Mouse (Mus musculus): ENCODE results near the gene Tbxa2r. TPM values are rescaled to one million over a fixed set of nuclear protein-coding genes. Genes with fewer than 3 reads are reported as not detected.

Gene Tbxa2r
- total RNA-seq (2021) = 1 to 10 TPM; 1.9 to 2.9 TPM
- long read RNA-seq, partial matches to known transcripts = 0 of 1 reads
- long read RNA-seq, other reads (novel, unspliced or antisense) = 0 of 1 reads

DNA sequence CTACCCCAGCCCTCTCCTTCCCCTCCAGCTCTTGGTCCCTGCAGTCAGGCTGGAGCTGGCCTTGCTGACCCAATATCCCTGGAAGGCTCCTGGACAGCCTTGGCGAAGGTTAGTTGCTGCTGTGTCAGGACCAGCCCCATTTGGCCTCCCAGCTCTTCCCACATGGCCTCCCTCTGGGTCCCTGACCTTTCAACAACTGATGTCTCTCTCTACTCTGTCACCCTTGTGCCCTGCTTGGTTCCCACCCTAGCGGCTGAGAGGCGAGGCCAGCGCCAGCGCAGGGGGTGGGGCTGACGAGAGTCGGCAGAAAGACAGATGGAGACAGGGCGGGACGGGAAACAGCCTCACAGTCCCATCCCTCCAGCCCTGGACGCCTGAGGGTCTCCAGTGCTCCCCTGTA is at the start of gene Tbxa2r:
Tbxa2r (plus strand) TSS at position 346 of the 400 bp plus-strand sequence.
- no peak for DNase-seq (ENCODE audit: low spot score in 2 of 2)

DNA sequence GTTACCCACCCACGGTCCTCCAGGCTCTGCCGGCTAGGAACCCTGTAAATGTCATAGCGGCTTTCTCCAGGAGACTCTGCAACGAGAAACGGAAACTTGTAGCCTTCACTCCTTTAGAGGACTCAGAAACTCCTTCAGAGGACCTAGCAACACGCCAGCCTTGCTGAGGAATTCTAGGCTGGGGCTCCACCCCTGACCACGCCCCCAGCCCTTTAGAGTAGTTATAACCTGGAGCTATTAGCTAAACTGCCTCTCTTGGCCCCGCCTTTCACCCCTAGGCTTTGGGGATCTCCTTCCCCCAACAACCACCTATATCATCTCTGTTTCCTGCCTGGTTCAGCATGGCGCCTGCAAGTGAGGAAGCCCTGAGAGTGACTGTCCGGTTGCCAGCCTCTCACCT is 49.0 kb upstream of the Tbxa2r start:
- DNase-seq (ENCODE audit: low spot score in 2 of 2) = no peak

DNA sequence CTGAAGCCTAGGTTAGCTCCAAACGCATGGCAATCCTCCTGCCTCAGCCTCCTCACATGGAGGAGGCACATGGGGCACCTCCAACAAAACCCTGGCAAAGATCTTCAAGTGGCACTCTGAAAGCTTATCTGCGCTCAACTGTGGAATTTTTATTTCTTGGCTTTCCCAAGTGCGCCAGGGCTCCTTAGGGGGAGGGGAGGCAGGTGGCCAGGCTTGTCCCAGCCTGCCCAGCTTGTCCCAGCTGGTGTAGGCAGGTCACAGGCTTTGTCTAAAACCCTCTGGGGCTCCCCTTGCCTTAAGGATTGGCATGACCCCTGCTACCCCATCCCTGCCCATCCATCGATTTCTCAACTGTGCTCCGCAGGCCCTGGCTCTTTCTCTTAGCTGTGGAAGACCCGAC is 44.3 kb upstream of the Tbxa2r start:
- DNase-seq (ENCODE audit: low spot score in 2 of 2) = no peak

DNA sequence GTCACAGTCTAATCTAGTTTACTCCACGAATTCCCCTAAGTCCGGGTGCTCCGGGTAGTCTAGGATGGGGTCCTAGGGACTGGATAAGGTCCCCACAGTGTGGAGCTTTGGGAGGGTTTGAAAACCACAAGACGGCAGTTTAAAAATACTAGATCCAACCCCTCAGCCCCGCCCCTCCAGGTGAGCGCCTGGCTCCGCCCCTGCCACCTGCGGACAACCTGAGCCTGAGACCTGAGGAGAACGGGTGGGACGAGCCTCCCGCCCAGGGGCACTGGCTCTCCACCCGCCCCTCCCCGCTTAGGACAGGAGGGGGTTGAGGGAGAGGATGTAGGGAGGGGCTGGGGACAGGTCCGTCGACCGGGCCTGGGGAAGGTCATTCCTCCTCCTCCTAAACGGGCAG is 43.8 kb upstream of the Tbxa2r start:
- no peak for DNase-seq (ENCODE audit: low spot score in 2 of 2)

DNA sequence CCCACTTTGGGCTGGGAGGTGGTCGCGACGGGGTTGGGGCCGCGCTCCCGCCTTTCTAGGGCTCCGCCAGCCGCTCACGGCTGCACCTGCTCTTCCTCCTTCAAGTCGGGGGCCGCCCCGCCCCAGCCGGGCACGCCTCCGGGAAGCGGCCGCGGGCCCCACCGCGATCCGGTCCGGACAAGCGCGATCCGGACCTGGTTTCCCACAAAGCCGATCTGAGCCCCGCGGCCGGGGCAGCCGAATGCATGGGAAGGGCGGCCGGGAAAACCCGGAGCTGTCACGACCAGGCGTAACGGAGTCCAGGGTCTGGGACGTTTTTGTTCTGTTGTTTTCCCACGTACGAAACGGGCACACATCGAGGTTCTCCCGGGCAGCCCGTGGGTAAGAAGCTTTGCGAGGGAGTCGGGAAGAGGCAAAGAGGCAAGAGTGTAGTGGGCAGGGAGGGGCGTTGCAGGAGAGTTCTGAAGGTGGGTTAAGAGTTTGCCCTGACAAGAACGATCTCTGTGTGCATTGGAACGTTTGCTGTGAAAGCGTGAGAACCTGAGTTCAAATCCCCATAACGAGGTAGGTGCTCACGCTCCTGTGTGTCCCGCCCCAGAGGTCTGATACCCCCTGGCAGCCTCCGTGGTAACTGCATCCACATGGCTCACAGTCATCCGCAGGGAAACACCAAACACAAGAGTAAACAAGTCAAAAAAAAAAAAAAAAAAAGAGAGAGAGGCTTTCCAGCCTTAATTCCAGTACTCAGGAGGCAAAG is 42.7 kb upstream of the Tbxa2r start:
- DNase-seq (ENCODE audit: low spot score in 2 of 2) = peak; percentile 91

DNA sequence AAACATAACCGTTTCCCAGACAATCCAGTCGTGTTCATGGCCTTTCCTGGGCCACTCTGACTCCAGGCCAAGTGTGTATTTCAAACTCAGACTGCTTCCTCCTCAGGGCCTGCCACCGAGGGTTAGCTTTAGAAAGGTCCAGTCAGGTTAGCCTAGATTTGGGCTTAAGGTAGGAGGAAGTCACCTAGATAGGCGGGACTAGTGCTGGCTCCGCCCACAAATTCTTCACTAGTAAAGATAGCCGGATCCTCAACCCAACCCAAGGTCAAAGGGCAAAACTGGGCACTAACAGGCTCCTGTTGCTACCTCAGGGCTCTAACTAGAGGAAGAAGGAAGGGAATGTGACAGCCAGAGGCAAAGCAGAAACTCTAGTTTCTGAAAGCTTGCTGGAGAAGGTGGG is 41.9 kb upstream of the Tbxa2r start:
- DNase-seq (ENCODE audit: low spot score in 2 of 2) = no peak

DNA sequence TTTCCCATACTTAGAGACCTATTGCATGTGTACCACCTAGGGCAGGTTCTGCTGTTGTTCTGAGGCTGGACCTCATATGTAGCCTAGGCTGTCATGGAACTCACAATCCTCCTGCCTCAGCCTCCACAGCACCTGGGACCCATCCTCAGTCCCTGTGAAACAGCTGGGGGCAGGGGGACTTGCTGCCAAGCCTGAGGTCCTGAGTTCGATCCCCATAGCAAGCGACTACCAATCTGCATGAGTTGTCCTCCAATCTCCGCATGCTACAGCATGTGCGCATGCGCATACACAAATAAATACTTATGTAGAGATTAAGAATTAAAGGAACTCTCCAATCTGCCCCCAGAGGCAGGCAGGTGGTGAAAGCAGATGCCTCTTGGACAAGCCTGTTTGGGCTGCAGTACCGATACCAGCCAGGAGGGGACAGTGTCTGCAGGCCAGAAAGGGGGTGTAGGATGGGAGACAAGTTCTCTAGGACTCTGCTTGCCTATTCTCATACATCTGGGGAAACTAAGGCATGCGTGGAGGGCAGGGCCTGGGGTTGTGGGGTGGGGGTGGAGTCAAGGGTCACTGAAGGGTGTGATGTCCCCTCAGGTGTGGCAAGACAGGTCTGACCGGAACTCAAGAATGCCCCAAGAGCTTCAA is 40.9 kb upstream of the Tbxa2r start:
- DNase-seq (ENCODE audit: low spot score in 2 of 2) = peak; percentile 65 to 66

DNA sequence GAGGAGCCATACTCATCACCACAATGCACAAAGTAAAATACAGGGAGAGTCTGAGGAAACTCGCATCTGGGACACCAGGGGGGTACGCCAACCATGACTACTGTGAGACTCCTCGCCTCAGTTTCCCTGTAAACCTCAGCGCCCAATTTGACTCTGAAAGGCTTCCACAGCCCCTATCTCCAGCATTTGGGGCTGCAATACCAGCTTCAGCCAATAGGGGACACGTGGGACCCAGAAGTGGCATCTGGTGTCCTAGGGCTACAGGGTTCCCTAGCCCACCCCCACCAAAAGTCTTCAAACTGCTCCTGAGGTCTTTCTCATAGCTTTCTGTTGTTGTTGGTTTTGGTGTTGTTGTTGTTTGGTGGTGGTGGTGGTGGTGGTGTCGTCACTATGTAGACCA is 39.9 kb upstream of the Tbxa2r start:
- DNase-seq (ENCODE audit: low spot score in 2 of 2) = peak; percentile 57 to 61

DNA sequence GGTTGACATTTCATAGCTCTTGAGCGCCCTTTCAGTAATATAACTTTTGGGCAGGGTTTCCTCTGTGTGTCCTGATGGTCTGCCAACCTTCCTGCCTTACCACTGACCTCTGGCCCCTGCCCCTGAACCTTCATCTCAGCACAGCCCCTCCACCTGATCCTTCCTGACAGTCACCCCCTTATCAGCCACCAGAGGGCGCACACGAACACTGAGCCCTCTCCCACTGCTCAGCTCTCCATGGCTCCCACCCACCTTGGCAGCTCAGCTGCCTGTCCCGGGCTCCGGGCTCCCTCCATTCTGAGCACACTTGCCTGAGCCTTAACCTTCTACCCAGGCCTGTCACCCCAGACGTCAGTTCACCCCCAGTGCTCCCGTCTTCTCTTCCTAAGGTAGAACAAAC is 39.3 kb upstream of the Tbxa2r start:
- peak; percentile 70 to 78 for DNase-seq (ENCODE audit: low spot score in 2 of 2)

DNA sequence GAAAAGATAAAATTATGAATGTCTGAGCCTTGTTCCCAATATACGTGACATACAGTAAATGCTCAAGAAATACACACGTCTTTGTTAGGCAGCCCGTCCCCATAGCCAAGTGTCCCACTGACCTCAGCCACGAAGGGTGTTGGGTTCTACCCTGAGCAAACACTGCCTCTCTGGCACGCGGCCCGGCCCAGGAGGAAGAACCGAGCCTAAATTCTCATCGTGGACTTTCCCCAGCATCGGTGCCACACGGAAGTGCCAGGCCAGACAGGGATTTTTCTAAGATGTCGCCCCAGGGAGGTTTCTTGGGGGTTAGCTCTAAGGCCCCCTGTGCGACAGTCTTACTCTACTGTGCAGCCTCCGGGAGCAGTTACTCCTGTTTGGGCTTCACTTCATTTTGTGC is 38.7 kb upstream of the Tbxa2r start:
- no peak for DNase-seq (ENCODE audit: low spot score in 2 of 2)

DNA sequence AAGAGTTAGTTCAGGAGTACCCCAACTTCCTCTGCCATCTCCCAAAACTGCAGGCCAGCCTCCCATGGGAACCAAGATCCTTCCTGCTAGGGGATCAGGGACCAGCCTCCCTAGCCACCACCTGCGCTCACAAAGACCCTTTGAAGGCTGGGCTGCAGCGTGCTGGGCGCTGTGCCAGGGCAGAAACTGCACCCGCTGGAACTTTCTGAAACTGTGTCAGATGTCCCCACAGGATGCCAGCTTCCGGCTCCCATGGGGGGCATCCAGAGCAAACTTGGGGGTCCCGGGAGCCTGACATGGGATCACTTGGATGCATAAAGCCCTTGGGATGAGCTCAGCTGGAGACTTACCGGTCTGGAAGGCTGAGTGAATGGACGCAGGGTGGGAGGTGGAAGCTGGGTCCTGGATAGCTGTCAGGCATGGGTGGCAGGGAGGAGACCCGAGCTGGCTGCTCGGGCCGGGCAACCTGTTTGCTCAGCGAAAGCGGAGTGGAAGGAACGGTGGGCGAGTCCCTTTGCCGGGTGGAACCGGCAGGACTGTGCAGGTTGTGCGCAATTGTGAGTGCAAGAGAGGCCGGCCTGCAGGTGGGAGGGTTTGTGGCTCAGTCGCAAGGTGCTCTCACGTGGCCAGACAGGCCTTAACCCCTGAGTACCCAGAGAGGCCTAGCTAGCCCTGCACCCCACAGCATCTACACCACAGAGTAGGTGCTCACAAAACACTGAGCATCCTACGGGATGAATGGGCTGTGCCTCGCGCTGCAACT is 37.7 kb upstream of the Tbxa2r start:
- DNase-seq (ENCODE audit: low spot score in 2 of 2) = no peak

DNA sequence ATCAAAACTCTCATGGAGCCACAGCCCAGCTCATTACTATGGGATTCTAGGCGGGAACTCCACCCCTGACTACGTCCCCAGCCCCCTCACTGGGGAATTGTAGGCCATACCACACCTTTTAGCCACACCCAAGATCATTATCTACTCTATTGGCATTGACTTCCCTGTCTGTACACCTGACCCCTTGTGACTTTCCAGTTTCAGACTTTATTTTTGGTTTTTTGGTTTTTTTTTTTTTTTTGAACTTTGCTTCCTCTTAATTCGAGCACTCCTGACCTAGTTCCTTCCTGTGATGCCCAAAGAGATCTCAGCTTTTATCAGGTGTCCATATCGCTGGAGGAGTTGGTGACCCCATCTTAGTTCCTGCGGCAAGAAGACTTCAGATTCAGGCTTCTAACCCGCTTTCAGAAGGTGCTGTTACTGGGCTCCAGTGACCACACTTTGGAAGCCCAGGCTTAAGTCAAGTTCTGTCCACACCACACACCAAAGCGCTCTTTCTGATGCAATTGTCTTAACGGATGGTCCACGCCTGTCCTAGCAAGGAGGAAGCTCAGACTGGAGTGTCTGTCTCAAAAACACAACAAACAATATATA is 36.9 kb upstream of the Tbxa2r start, which contains the start of gene Tjp3:
Tjp3 (minus strand) TSS at position 71 of the 594 bp plus-strand sequence.
- DNase-seq (ENCODE audit: low spot score in 2 of 2) = no peak

DNA sequence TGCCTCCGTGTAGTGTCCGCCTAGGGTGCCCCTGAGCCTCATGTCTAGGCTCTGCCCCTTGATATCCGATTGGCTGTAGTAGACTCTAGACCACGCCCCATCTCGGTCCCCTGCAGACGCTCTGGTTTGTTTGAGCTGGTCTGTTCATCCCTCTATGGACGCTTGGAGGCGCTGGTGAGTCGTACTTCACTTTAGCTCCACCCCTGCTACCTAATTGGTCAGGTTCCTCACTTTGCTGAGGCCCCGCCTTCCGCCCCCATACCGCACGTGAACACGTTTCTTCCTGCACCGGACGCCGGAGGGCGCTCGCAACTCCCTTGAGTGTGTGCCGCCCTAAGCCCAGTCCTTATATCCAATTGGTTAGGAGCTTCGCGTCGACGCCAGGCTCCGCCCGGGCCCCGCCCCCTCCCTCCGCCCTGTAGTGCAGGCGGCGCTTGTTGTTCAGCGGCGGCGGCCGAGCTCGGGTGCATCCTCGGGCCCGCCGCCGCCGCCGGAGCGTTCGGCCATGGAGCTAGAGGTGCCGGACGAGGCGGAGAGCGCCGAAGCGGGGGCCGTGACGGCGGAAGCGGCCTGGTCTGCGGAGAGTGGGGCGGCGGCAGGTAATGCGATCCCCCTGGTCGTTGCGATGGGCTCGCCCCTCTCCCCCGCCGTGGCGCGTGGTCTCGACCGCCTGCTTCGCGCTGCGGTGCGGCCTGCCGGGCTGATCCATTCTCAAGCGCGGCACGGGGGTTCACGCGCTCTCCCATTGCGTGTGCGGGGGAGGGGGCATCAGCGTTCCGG is 35.8 kb upstream of the Tbxa2r start, which contains the start of gene Pip5k1c:
Pip5k1c (plus strand) TSS at position 410 of the 780 bp plus-strand sequence.
- DNase-seq (ENCODE audit: low spot score in 2 of 2) = peak; percentile 99 to 100

DNA sequence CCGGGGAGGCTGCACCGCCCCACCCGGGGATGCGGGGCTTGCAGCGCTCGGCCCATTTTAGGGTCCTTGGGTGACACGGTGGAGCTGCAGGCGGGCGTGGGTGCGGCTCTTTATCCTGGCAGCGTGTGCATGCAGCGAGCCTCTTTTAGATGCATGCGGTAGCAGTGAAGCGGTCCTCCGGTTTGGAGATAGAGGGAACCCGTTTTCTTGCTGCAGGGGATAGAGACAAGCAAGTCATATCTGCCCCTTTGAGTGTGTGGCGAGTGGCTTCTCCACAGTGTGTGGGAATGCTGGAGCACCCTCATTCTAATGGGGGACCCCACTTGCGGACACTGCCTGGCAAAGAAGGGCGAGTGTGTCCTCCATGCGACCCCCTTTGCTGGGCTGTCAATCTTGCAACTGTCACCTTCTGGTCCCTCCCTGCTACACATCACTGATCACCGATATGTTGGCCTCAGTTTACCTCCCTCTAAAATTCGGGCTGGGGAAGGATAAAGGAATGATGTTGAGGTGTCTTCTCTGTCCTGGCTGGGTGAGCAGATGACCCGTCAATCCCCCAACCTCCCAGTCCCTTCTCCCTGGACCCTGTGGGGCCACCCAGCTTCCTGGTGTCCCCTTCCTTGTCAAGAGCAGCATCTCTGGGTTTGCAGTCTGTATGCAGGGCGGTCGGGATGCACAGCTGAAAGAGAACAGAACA is 35.0 kb upstream of the Tbxa2r start:
- no peak for DNase-seq (ENCODE audit: low spot score in 2 of 2)

DNA sequence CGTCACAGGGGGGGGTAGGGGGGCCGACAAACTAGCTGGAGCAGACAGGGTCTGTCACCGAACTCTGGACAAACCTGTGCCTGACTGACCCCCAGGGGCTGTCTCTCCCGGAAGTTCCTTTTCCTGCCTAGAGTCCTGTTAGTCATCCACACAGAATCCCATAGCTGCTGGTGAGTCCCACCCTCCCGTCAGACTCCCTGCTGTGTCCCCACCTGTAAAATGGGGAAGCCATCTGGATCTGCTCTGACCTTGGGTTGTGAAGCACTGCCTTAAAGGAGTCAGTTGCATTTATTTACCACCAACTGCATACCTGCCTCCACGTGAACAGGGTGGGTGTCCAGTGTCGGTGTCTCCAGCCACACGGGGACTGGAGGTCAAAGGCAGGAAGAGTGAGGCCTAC is 34.1 kb upstream of the Tbxa2r start:
- DNase-seq (ENCODE audit: low spot score in 2 of 2) = no peak

DNA sequence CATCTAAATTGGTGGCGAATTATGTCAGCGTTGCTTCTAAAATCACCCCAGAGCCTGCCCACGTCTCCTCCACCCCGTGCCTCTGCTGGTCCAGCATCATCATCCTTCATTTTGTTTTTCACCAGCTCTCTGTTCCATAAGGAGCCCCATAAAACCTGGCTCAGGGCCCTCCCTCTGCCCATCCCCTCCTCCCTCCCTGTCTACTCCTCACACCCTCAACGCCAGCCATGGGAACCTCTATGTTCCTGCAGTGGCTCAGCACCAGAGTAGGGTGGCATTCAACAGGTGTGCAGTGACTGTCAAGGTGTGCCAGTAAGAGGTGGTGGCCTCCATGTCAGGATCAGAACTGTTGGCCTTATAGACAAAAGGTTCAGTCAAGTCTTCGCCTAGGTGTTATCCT is 33.3 kb upstream of the Tbxa2r start:
- no peak for DNase-seq (ENCODE audit: low spot score in 2 of 2)

DNA sequence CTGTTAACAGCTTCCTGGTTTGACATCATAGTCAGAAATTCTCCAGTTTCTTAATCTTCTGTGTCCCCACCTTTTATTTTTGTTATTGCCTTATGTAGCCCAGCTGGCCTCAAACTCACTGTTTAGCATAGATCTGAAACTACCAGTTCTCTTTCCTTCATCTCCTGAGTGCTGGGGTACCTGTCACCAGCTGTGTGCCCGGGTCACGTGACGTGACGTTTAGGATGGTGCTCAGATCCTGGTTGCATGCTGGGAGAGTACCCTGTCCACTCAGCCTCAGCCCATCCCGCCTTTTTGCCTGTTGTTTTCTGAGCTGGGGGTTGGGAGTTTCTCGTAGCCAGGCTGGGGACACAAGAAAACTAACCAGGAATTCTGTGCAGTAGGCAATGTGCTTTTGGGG is 31.3 kb upstream of the Tbxa2r start:
- DNase-seq (ENCODE audit: low spot score in 2 of 2) = no peak

DNA sequence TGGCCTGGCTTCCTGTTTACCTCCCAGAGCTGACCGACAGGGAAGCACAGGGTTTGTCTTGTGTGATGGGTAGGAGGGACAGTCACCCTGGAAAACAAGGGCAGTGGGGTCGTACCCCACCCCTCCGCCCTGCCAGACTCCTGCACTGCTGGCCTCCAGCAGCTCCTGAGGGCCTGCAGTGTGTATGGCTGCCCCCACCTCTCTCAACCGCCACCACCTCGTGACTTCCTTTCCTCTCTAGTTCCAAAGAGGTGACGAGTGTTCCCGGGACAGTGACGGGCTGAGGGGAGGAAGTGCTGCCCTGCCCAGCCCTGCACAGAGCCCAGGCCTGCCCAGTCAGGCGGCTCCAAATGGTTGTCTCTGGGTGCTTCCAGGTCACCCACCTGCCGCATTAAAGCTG is 30.7 kb upstream of the Tbxa2r start:
- DNase-seq (ENCODE audit: low spot score in 2 of 2) = no peak

DNA sequence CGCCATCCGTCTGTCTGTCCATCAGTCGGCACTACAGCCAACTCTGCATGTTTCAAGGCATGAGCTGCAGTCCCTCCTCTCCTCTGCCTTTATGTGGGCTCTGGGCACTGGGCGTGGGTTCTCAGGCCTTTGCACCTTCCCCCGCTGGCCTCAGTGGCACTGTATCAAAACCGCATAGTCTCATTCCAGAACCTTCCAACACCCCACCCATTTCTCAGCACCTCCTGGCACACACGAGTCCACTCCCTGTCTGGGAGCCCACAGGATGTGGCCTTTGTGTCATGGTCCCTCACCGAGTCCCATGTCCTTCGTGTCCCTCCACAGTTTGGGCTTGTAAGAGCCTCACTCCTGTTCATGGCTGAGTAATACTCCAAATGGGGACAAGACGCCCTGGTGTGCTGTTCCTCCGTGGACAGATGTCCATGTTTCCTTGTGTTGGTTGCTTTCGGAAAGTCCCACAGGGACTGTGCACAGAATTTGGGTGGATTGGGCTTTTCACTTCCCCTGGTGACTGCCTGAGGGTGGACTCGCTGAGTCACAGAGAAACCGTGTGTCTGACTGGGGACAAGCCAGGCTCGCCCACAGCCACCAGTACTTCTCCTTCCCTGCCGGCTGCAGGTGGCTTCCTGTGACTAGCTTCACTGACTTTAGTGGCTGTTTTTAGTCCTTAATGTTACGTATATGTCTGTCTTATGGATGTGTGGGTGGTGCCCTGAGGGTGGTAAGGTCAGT is 30.0 kb upstream of the Tbxa2r start:
- DNase-seq (ENCODE audit: low spot score in 2 of 2) = no peak

All from layer of hippocampus, postnatal 10 days (tissue).